Mouse (Mus musculus) MEL (cell line): Measurements from ENCODE around the gene Ubap2l. TPM values are rescaled to one million over a fixed set of nuclear protein-coding genes. Genes with fewer than 3 reads are reported as not detected.
A peak's percentile ranks its signal among the peaks of the same experiment; 100 is the strongest.

Source experiments
- DNase-seq: peaks from one replicate; pipeline ENCODE4 v3.0.0; 2011; ENCODE audit warnings: low read depth, low spot score
- H3K27ac ChIP-seq: 2 replicates; pipeline ENCODE4 v1.5.1; 2012; ENCODE audit warnings: low read depth, mild to moderate bottlenecking, control low read depth, low read length, moderate library complexity; ENCODE audit not compliant: control insufficient read depth
- H3K27me3 ChIP-seq, 2 experiments: fragments of 150-350 bp in 1 of 2; sonication (generic) in 1 of 2; 2 replicates each; pipeline ENCODE4 v1.6.1; 2012; ENCODE audit warnings: low read length in 2 of 2, mild to moderate bottlenecking in 2 of 2, improper control_type of control experiment in 1 of 2, moderate library complexity in 1 of 2; ENCODE audit not compliant: insufficient read depth in 2 of 2, control insufficient read depth in 1 of 2
- H3K36me3 ChIP-seq, 2 experiments: 2 replicates each; pipeline ENCODE4 v1.6.1; 2012 to 2014; ENCODE audit warnings: low read length in 2 of 2, improper control_type of control experiment in 1 of 2, inconsistent platforms in 1 of 2, mild to moderate bottlenecking in 1 of 2; ENCODE audit not compliant: insufficient read depth in 2 of 2, control insufficient read depth in 1 of 2
- H3K4me1 ChIP-seq, 2 experiments: fragments of 150-350 bp in 1 of 2; sonication (generic) in 1 of 2; 2 replicates each; pipeline ENCODE4 v1.6.1; 2012; ENCODE audit warnings: low read length in 2 of 2, improper control_type of control experiment in 1 of 2, mild to moderate bottlenecking in 1 of 2; ENCODE audit not compliant: insufficient read depth in 2 of 2, control insufficient read depth in 1 of 2
- H3K4me3 ChIP-seq, 2 experiments: fragments of 150-350 bp in 1 of 2; sonication (generic) in 1 of 2; 2 replicates each; pipeline ENCODE4 v1.5.1; 2012; ENCODE audit warnings: low read depth in 2 of 2, low read length in 2 of 2, mild to moderate bottlenecking in 2 of 2, moderate library complexity in 2 of 2, control low read depth in 1 of 2, improper control_type of control experiment in 1 of 2; ENCODE audit not compliant: control insufficient read depth in 1 of 2, insufficient read depth in 1 of 2
- H3K79me2 ChIP-seq: 2 replicates; pipeline ENCODE4 v1.6.1; 2012; ENCODE audit warnings: mild to moderate bottlenecking, low read length, moderate library complexity; ENCODE audit not compliant: control insufficient read depth, poor library complexity, insufficient read depth
- H3K9ac ChIP-seq: 2 replicates; pipeline ENCODE4 v1.6.1; 2012; ENCODE audit warnings: low read depth, mild to moderate bottlenecking, control low read depth, low read length, moderate library complexity; ENCODE audit not compliant: control insufficient read depth, poor library complexity, severe bottlenecking
- H3K9me3 ChIP-seq: fragments of 150-350 bp; sonication (generic); replicated peaks from 2 replicates; pipeline ENCODE4 v1.6.1; 2012; ENCODE audit warnings: mild to moderate bottlenecking, low read length, improper control_type of control experiment, moderate library complexity; ENCODE audit not compliant: insufficient read depth
- ELF1 ChIP-seq: IDR thresholded peaks from 2 replicates; pipeline ENCODE4 v1.6.1; 2014; ENCODE audit warnings: low read depth, mild to moderate bottlenecking, inconsistent platforms, low read length, improper control_type of control experiment, moderate library complexity
- GABPA ChIP-seq: IDR thresholded peaks from 2 replicates; pipeline ENCODE4 v1.6.1; 2012; ENCODE audit warnings: low read depth, mild to moderate bottlenecking, inconsistent platforms, low read length, improper control_type of control experiment, moderate library complexity
- GATA1 ChIP-seq: IDR thresholded peaks from 2 replicates; pipeline ENCODE4 v1.6.1; 2011; ENCODE audit warnings: low read depth, low read length, improper control_type of control experiment
- HCFC1 ChIP-seq: IDR thresholded peaks from 2 replicates; pipeline ENCODE4 v1.6.1; 2012; ENCODE audit warnings: low read depth, mild to moderate bottlenecking, inconsistent platforms, low read length, improper control_type of control experiment, moderate library complexity
- JUND ChIP-seq: IDR thresholded peaks from 2 replicates; pipeline ENCODE4 v1.6.1; 2011; ENCODE audit warnings: low read depth, mild to moderate bottlenecking, improper control_type of control experiment, low read length
- MAFK ChIP-seq: IDR thresholded peaks from 2 replicates; pipeline ENCODE4 v1.6.1; 2011; ENCODE audit warnings: low read depth, mild to moderate bottlenecking, low read length, improper control_type of control experiment, borderline replicate concordance
- MAZ ChIP-seq: IDR thresholded peaks from 2 replicates; pipeline ENCODE4 v1.6.1; 2012; ENCODE audit warnings: low read depth, mild to moderate bottlenecking, inconsistent platforms, low read length, improper control_type of control experiment
- MXI1 ChIP-seq: IDR thresholded peaks from 2 replicates; pipeline ENCODE4 v1.6.1; 2011; ENCODE audit warnings: mild to moderate bottlenecking, low read depth, low read length, improper control_type of control experiment
- MYB ChIP-seq: IDR thresholded peaks from 2 replicates; pipeline ENCODE4 v1.6.1; 2011; ENCODE audit warnings: mild to moderate bottlenecking, low read depth, low read length, improper control_type of control experiment
- MYC ChIP-seq: IDR thresholded peaks from 2 replicates; pipeline ENCODE4 v1.6.1; 2011; ENCODE audit warnings: low read depth, mild to moderate bottlenecking, low read length, improper control_type of control experiment, moderate library complexity
- NRF1 ChIP-seq: IDR thresholded peaks from 2 replicates; pipeline ENCODE4 v1.6.1; 2014; ENCODE audit warnings: low read depth, mild to moderate bottlenecking, inconsistent platforms, low read length, improper control_type of control experiment, moderate library complexity; ENCODE audit not compliant: poor library complexity, insufficient read depth, severe bottlenecking
- POLR2AphosphoS2 ChIP-seq: IDR thresholded peaks from 2 replicates; pipeline ENCODE4 v1.6.1; 2011; ENCODE audit warnings: low read length, improper control_type of control experiment
- TAL1 ChIP-seq: IDR thresholded peaks from 2 replicates; pipeline ENCODE4 v1.6.1; 2012; ENCODE audit warnings: mild to moderate bottlenecking, inconsistent platforms, low read length, moderate library complexity, mixed read lengths
- TBP ChIP-seq: IDR thresholded peaks from 2 replicates; pipeline ENCODE4 v1.8.0; 2011; ENCODE audit warnings: low read depth, low read length, improper control_type of control experiment
- USF1 ChIP-seq: IDR thresholded peaks from 2 replicates; pipeline ENCODE4 v1.6.1; 2014; ENCODE audit warnings: low read depth, mild to moderate bottlenecking, inconsistent platforms, low read length, improper control_type of control experiment, moderate library complexity
- USF2 ChIP-seq, 2 experiments: IDR thresholded peaks; 2 replicates each; pipeline ENCODE4 v1.6.1; 2011 to 2012; ENCODE audit warnings: improper control_type of control experiment in 2 of 2, low read length in 2 of 2, borderline replicate concordance in 1 of 2, inconsistent platforms in 1 of 2, low read depth in 1 of 2, mild to moderate bottlenecking in 1 of 2; ENCODE audit not compliant: insufficient read depth in 1 of 2
- ZC3H11A ChIP-seq: IDR thresholded peaks from 2 replicates; pipeline ENCODE4 v1.6.1; 2012; ENCODE audit warnings: low read depth, mild to moderate bottlenecking, inconsistent platforms, low read length, improper control_type of control experiment
- polyA plus RNA-seq, 2 experiments: library from polyadenylated mRNA; stranded (reverse) in 1 of 2; unstranded in 1 of 2; fragments of >175 nt in 1 of 2; fragments of >200 nt in 1 of 2; gene quantifications; 2 replicates each; pipeline versions ENCODE4 v1.2.1 to v1.2.4; 2012; ENCODE audit warnings: low replicate concordance in 2 of 2, low read depth in 1 of 2; ENCODE audit not compliant: insufficient read length in 2 of 2, insufficient read depth in 1 of 2, missing spikeins in 1 of 2
- total RNA-seq: library from RNA; depleted of rRNA; stranded (reverse); fragments of 300-350 nt; gene quantifications from 2 replicates; pipeline ENCODE4 v1.2.3, GENCODE M21; 2012

The Ubap2l gene
- total and polyA plus RNA-seq, 3 experiments: 107 to 442 (median 247) TPM

- Histone ChIP-seq H3K4me3 (no peak overlapping the region), H3K27ac (no peak overlapping the region), H3K79me2 (no peaks in the 10 kb centered on the region), H3K9ac (no peak overlapping the region), H3K36me3 (peaks cover 11 to 50% of the 10 kb centered on the region in 2 experiments)
- no peak for TF ChIP-seq ELF1
- 0 out of 2 replicates have a peak, but pooled peaks have one; percentile 47 for TF ChIP-seq POLR2AphosphoS2
- no peak for TF ChIP-seq USF2 (IDR thresholded peaks at IDR 0.05; ENCODE audit: borderline replicate concordance in 1 of 2, insufficient read depth in 1 of 2, low read depth in 1 of 2, low read length in 2 of 2)
- no peak for TF ChIP-seq MXI1
- TF ChIP-seq, all 39 proteins: peak for 1
- H3K9me3 ChIP-seq: no peaks in the 10 kb centered on the region
- peaks cover 0 to 3% of the 10 kb centered on the region in 2 experiments; a peak in 2 of 4 replicates for H3K4me1 ChIP-seq
- DNase-seq: no peak
- no peaks in the 10 kb centered on the region for H3K27me3 ChIP-seq
Observed at GRCm38 (mm10) chr3:90004091-90004796, 48.2 kb downstream of the Ubap2l start.

GRCm38 (mm10) chr3:89999830-90000229 is 52.6 kb downstream of the Ubap2l start:
- Histone ChIP-seq H3K27ac (no peak overlapping the region), H3K4me3 (no peak overlapping the region), H3K36me3 (peaks cover 19 to 28% of the 10 kb centered on the region in 2 experiments), H3K4me1 (peaks cover 4 to 6% of the 10 kb centered on the region in 2 experiments; a peak in 3 of 4 replicates), H3K9ac (no peak overlapping the region), H3K27me3 (no peaks in the 10 kb centered on the region), H3K79me2 (peaks cover 10% of the 10 kb centered on the region)
- TF ChIP-seq POLR2AphosphoS2 (no peak), GABPA (no peak), USF1 (no peak), HCFC1 (no peak), TBP (no peak), NRF1 (no peak), MAFK (no peak), GATA1 (no peak), JUND (no peak), MYB (no peak), TAL1 (no peak), MYC (no peak), MAZ (no peak), ZC3H11A (no peak)
- TF ChIP-seq, all 39 proteins: peak for 0
- no peaks in the 10 kb centered on the region for H3K9me3 ChIP-seq
- peak; percentile 34 for DNase-seq
